Mouse (Mus musculus) T-helper 1 cell (primary cell): Measurements from ENCODE around the gene Vmn1r84.

ENCODE experiments used
- in situ Hi-C: fragments of 300-600 bp; cut with MboI, MseI; formaldehyde crosslinking; loops from one replicate; pipeline ENCODE4 v1.15.1; 2025; ENCODE audit warnings: high pct_unique_total_duplicates

Gene Vmn1r84

GRCm38 (mm10) chr7:12369173-12369572 is at the start of gene Vmn1r84:
Gene Vmn1r84 (minus strand): TSS chr7:12369273.
- in situ Hi-C loops, result no loop called here

- in situ Hi-C loops, result no loop called here
Measured at GRCm38 (mm10) chr7:12329381-12329780, 39.7 kb downstream of the Vmn1r84 start, which contains the start of gene Vmn1r83. Gene Vmn1r83 (minus strand): TSS chr7:12329481.
